Mouse (Mus musculus): ENCODE results near the gene Timp2.
A peak's percentile ranks its signal among the peaks of the same experiment; 100 is the strongest.
"Not testable (repeated sequence)": the region's sequence is repeated elsewhere in the genome, so short reads cannot be mapped to it uniquely, and the experiment has no call there.

The Timp2 gene

GRCm38 (mm10) chr11:118330361-118330760 lies 25.2 kb downstream of the Timp2 start:
- no peak for DNase-seq

- DNase-seq, result no peak
These were observed 26.6 kb downstream of the Timp2 start for GRCm38 (mm10) chr11:118328947-118329346.

- DNase-seq, result no peak
These were observed 27.0 kb downstream of the Timp2 start for GRCm38 (mm10) chr11:118328511-118328910.

GRCm38 (mm10) chr11:118326991-118327971 lies 28.3 kb downstream of the Timp2 start:
- DNase-seq, result peak; percentile 76

GRCm38 (mm10) chr11:118326491-118326890 lies 29.0 kb downstream of the Timp2 start:
- no peak for DNase-seq

GRCm38 (mm10) chr11:118324541-118324940 lies 31.0 kb downstream of the Timp2 start:
- DNase-seq, result no peak

GRCm38 (mm10) chr11:118323974-118324373 lies 31.6 kb downstream of the Timp2 start:
- no peak for DNase-seq

GRCm38 (mm10) chr11:118322647-118323046 lies 32.9 kb downstream of the Timp2 start:
- DNase-seq, result no peak

- no peak for DNase-seq
These were observed 33.6 kb downstream of the Timp2 start for GRCm38 (mm10) chr11:118321971-118322370.

GRCm38 (mm10) chr11:118321500-118321899 lies 34.0 kb downstream of the Timp2 start:
- DNase-seq, result peak; percentile 62

- DNase-seq, result no peak
These were observed 36.9 kb downstream of the Timp2 start for GRCm38 (mm10) chr11:118318678-118319077.

- no peak for DNase-seq
These were observed 38.4 kb downstream of the Timp2 start for GRCm38 (mm10) chr11:118317129-118317528.

GRCm38 (mm10) chr11:118316231-118316806 lies 39.2 kb downstream of the Timp2 start:
- no peak for DNase-seq

- no peak for DNase-seq
These were observed 43.3 kb downstream of the Timp2 start for GRCm38 (mm10) chr11:118312132-118312723.

- not testable (repeated sequence) for DNase-seq
These were observed 47.6 kb downstream of the Timp2 start for GRCm38 (mm10) chr11:118307962-118308361.

- not testable (repeated sequence) for DNase-seq
These were observed 51.6 kb downstream of the Timp2 start for GRCm38 (mm10) chr11:118303959-118304358.

- DNase-seq, result no peak
These were observed 56.7 kb downstream of the Timp2 start for GRCm38 (mm10) chr11:118298810-118299209.

- no peak for DNase-seq
These were observed 57.6 kb downstream of the Timp2 start for GRCm38 (mm10) chr11:118297967-118298366.

- no peak for DNase-seq
These were observed 60.5 kb downstream of the Timp2 start for GRCm38 (mm10) chr11:118295026-118295425.

GRCm38 (mm10) chr11:118292671-118293070 lies 62.9 kb downstream of the Timp2 start:
- DNase-seq, result no peak

- peak; percentile 100 for DNase-seq
These were observed 65.3 kb downstream of the Timp2 start, which contains the start of gene Usp36 for GRCm38 (mm10) chr11:118289999-118290889. Gene Usp36 (minus strand): TSS chr11:118290244.

GRCm38 (mm10) chr11:118289562-118289961 lies 66.0 kb downstream of the Timp2 start:
- DNase-seq, result no peak

All from right cerebral cortex, postnatal 14 days (tissue).